Mouse (Mus musculus): ENCODE results near the gene Flvcr2. TPM values are rescaled to one million over a fixed set of nuclear protein-coding genes. Genes with fewer than 3 reads are reported as not detected.

Flvcr2 gene
- total and polyA plus RNA-seq, 3 experiments = 0.04 to 0.17 TPM; not detected in 1

DNA sequence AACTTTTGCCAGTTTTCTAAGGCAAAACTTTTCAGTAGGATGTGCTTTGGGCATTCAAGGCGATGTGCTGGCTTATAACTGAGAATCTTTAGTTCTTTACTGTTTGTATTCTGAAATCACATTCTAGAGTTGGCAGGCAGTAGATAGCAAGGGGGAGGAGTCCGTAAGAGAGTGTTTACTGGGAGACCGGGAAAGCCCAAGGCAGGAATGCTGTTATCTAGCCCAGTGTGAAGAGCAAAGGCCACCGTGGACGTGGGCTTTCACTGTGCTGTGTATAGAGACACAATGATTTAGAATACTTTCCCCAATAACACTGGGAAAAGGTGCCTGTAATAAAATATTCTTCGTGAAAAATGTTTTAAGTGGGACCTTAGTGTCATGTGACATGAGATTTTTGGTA lies 63.4 kb downstream of the Flvcr2 start:
- H3K4me2 ChIP-seq (ENCODE audit: insufficient read depth, low read depth, poor library complexity, severe bottlenecking) = no peak overlapping the region
- H3K27ac ChIP-seq (ENCODE audit: insufficient read depth, low read depth) = no peak overlapping the region
- dilution Hi-C loops (cut with MboI; ENCODE audit: extremely low pct_ligation_motif_present, extremely low pct_unique_long_range_greater_than_20kb, low sequenced_read_pairs) (no loop called here), in situ Hi-C loops (cut with MboI; ENCODE audit: low pct_ligation_motif_present, low pct_unique_long_range_greater_than_20kb, low sequenced_read_pairs) (no loop called here)
- H3K4me3 ChIP-seq (replicated peaks in 1 of 3; ENCODE audit: low read depth in 2 of 3, low read length in 2 of 3, poor library complexity in 1 of 3) = no peak overlapping the region
- no peaks in the 10 kb centered on the region for H3K9me3 ChIP-seq (replicated peaks; ENCODE audit: low read length)
- H3K36me3 ChIP-seq (replicated peaks in 1 of 2; ENCODE audit: control insufficient read depth in 1 of 2, insufficient read depth in 1 of 2, low read length in 1 of 2) = peaks cover 29 to 46% of the 10 kb centered on the region in 2 experiments
- TF ChIP-seq ZMIZ1 (IDR thresholded peaks at IDR 0.05; ENCODE audit: low read depth, low read length) (no peak), USF1 (IDR thresholded peaks at IDR 0.05; ENCODE audit: low read depth, low read length) (no peak), ZKSCAN1 (IDR thresholded peaks at IDR 0.05; ENCODE audit: borderline replicate concordance, low read depth, low read length) (no peak), TCF12 (IDR thresholded peaks at IDR 0.05; ENCODE audit: low read depth, low read length) (no peak), JUN (IDR thresholded peaks at IDR 0.05; ENCODE audit: insufficient read depth, low read depth, low read length) (no peak), MXI1 (IDR thresholded peaks at IDR 0.05; ENCODE audit: low read depth, low read length) (no peak), E2F4 (IDR thresholded peaks at IDR 0.05; ENCODE audit: insufficient replicate concordance, low read depth, low read length) (no peak), CHD2 (IDR thresholded peaks at IDR 0.05; ENCODE audit: low read length) (no peak), MEF2A (IDR thresholded peaks at IDR 0.05; ENCODE audit: borderline replicate concordance, low read depth, low read length) (no peak), HCFC1 (IDR thresholded peaks at IDR 0.05; ENCODE audit: low read depth, low read length) (no peak), CHD1 (IDR thresholded peaks at IDR 0.05; ENCODE audit: low read depth, low read length) (no peak), POLR2A (IDR thresholded peaks at IDR 0.05; ENCODE audit: low read depth, low read length) (no peak), ETS1 (conservative IDR thresholded peaks at IDR 0.05; ENCODE audit: low read depth, low read length) (no peak), RAD21 (IDR thresholded peaks at IDR 0.05; ENCODE audit: low read depth, low read length) (no peak), SMC3 (IDR thresholded peaks at IDR 0.05; ENCODE audit: low read depth, low read length) (no peak), MAFK (IDR thresholded peaks at IDR 0.05; ENCODE audit: insufficient replicate concordance, low read length) (no peak), NELFE (IDR thresholded peaks at IDR 0.05; ENCODE audit: low read depth, low read length) (no peak), RCOR1 (conservative IDR thresholded peaks at IDR 0.05; ENCODE audit: low read depth, low read length) (no peak), ZC3H11A (IDR thresholded peaks at IDR 0.05; ENCODE audit: low read depth, low read length) (no peak)
- no peak for DNase-seq (ENCODE audit: extremely low read depth)
- H3K27me3 ChIP-seq (replicated peaks) = no peaks in the 10 kb centered on the region
- no peaks in the 10 kb centered on the region for H3K4me1 ChIP-seq (ENCODE audit: control insufficient read depth in 1 of 2, insufficient read depth in 2 of 2)
- H3K9ac ChIP-seq (ENCODE audit: insufficient read depth, low read depth) = no peak overlapping the region
- H3K79me2 ChIP-seq (replicated peaks; ENCODE audit: control insufficient read depth, extremely low read depth, insufficient read depth, poor library complexity, severe bottlenecking) = no peaks in the 10 kb centered on the region

- Histone ChIP-seq H3K27me3 (replicated peaks) (no peaks in the 10 kb centered on the region), H3K79me2 (replicated peaks; ENCODE audit: control insufficient read depth, extremely low read depth, insufficient read depth, poor library complexity, severe bottlenecking) (no peaks in the 10 kb centered on the region), H3K4me2 (ENCODE audit: insufficient read depth, low read depth, poor library complexity, severe bottlenecking) (no peak overlapping the region), H3K9ac (ENCODE audit: insufficient read depth, low read depth) (no peak overlapping the region), H3K9me3 (replicated peaks; ENCODE audit: low read length) (no peaks in the 10 kb centered on the region), H3K27ac (ENCODE audit: insufficient read depth, low read depth) (no peak overlapping the region), H3K4me3 (replicated peaks in 1 of 3; ENCODE audit: low read depth in 2 of 3, low read length in 2 of 3, poor library complexity in 1 of 3) (no peak overlapping the region), H3K4me1 (ENCODE audit: control insufficient read depth in 1 of 2, insufficient read depth in 2 of 2) (no peaks in the 10 kb centered on the region), H3K36me3 (replicated peaks in 1 of 2; ENCODE audit: control insufficient read depth in 1 of 2, insufficient read depth in 1 of 2, low read length in 1 of 2) (peaks cover 38 to 58% of the 10 kb centered on the region in 2 experiments)
- in situ Hi-C loops (cut with MboI; ENCODE audit: low pct_ligation_motif_present, low pct_unique_long_range_greater_than_20kb, low sequenced_read_pairs) = no loop called here
- DNase-seq (ENCODE audit: extremely low read depth) = no peak
- TF ChIP-seq POLR2AphosphoS2 (IDR thresholded peaks at IDR 0.05; ENCODE audit: low read depth, low read length) (no peak), UBTF (IDR thresholded peaks at IDR 0.05; ENCODE audit: low read depth, low read length) (no peak), POLR2A (IDR thresholded peaks at IDR 0.05; ENCODE audit: low read depth, low read length) (no peak)
- dilution Hi-C loops (cut with MboI; ENCODE audit: extremely low pct_ligation_motif_present, extremely low pct_unique_long_range_greater_than_20kb, low sequenced_read_pairs) = no loop called here
Observed at GRCm38 (mm10) chr12:85810959-85811358, 64.6 kb downstream of the Flvcr2 start.
